Mouse (Mus musculus): ENCODE data around the gene Mier2. TPM values are rescaled to one million over a fixed set of nuclear protein-coding genes. Genes with fewer than 3 reads are reported as not detected.

Gene Mier2
- polyA plus RNA-seq, 1 experiment = 215 TPM

DNA sequence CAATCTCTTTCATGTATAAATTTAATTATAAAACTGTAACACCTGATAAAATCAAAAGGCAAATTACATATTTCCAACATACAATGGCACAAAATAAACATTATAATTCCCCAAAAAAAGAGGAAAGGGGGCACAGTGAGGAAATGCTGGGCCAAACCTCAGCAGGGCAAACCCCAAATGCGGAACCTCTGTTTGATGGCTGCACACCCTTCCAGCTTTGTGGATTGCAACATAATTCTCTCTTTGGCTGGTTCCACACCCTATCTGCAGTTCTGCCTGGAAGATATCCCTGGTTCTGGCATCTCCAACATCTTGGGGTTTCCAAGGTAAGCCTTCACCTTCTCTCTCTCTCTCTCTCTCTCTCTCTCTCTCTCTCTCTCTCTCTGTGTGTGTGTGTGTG is 35.7 kb upstream of the Mier2 start:
- no peaks in the 10 kb centered on the region for H3K4me1 ChIP-seq (replicated peaks; ENCODE audit: control insufficient read depth, insufficient read depth, low read length)
- H3K27me3 ChIP-seq (ENCODE audit: control insufficient read depth, insufficient read depth, low read length) = no peaks in the 10 kb centered on the region
- H3K27ac ChIP-seq (ENCODE audit: control insufficient read depth, insufficient read depth, low read length) = no peak overlapping the region
- no peak for DNase-seq
- 78% methylated on average over 1 of the region's 1 CpGs for WGBS
- no peaks in the 10 kb centered on the region for H3K36me3 ChIP-seq (ENCODE audit: control insufficient read depth, insufficient read depth, low read length)
- no peak overlapping the region for H3K4me3 ChIP-seq (ENCODE audit: control insufficient read depth, insufficient read depth, low read length)
- no peak for TF ChIP-seq POLR2A (IDR thresholded peaks at IDR 0.05; ENCODE audit: control insufficient read depth, extremely low read depth, insufficient read depth, low read length, poor library complexity)
- no peak for TF ChIP-seq CTCF (IDR thresholded peaks at IDR 0.05; ENCODE audit: borderline replicate concordance, control insufficient read depth, extremely low read depth, insufficient read depth, low read length, poor library complexity)

DNA sequence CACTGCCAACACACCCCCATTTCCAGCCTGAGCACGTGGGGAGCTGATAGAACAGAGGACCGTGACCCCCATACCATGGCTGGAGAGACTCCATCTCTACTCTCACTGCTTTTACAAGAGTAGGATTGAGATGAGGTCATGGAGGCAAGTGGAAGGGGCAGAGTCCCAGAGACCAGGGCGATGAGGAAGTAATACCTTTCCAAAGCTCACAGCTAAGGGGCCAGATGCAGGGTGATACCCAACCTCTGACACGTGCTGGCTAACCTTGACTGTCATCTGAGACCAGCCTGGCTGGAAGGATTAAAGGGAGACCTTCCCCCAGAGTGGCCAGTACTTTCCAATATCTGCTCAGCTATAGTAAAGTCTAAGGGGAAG is 32.7 kb upstream of the Mier2 start:
- Histone ChIP-seq H3K27ac (ENCODE audit: control insufficient read depth, insufficient read depth, low read length) (no peak overlapping the region), H3K4me1 (replicated peaks; ENCODE audit: control insufficient read depth, insufficient read depth, low read length) (no peaks in the 10 kb centered on the region), H3K36me3 (ENCODE audit: control insufficient read depth, insufficient read depth, low read length) (no peaks in the 10 kb centered on the region), H3K4me3 (ENCODE audit: control insufficient read depth, insufficient read depth, low read length) (no peak overlapping the region), H3K27me3 (ENCODE audit: control insufficient read depth, insufficient read depth, low read length) (no peaks in the 10 kb centered on the region)
- DNase-seq = no peak
- 46% methylated on average over 4 of the region's 4 CpGs for WGBS
- no peak for TF ChIP-seq CTCF (IDR thresholded peaks at IDR 0.05; ENCODE audit: borderline replicate concordance, control insufficient read depth, extremely low read depth, insufficient read depth, low read length, poor library complexity)
- TF ChIP-seq POLR2A (IDR thresholded peaks at IDR 0.05; ENCODE audit: control insufficient read depth, extremely low read depth, insufficient read depth, low read length, poor library complexity) = no peak

DNA sequence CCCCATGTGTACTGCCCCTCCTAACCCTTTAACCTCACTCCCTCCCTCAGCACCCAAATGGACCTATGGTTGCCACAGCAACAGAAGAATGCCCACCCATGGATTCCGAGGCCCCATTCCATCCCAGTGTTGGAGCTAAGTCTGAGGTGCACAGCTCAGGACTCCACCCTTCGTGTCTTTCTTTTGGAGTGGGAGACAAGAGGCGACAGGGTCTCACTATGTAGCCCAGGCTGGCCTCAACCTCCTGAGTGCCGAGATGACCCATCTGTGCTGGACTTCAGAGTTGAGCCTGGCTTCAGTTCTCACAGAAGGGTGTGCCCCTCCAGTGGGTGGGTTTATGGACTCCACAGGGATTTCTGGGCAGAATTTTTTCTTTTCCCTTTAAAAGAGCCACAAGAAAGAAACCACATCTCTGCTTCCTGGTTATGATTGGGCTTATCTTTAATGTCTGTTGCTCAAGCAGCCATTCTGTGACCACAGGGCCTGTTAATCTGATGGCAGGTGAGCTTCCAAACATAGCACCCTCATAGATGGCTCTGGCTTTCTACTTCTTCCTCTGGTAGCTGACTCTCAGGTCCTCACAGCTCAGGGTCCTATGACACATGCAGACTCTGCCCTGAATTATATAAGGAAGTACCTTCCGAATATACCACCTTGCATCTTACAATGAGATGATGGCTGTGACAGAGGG is 32.2 kb upstream of the Mier2 start, which contains the start of gene Theg:
Gene Theg, minus strand, starts transcription at position 271 of the 691 bp plus-strand sequence.
- H3K27ac ChIP-seq (ENCODE audit: control insufficient read depth, insufficient read depth, low read length) = no peak within 1 kb of the TSS
- no peaks in the 10 kb centered on the region for H3K36me3 ChIP-seq (ENCODE audit: control insufficient read depth, insufficient read depth, low read length)
- no peaks in the 10 kb centered on the region for H3K4me1 ChIP-seq (replicated peaks; ENCODE audit: control insufficient read depth, insufficient read depth, low read length)
- 57% methylated on average over 5 of the region's 5 CpGs for WGBS
- no peak for TF ChIP-seq POLR2A (IDR thresholded peaks at IDR 0.05; ENCODE audit: control insufficient read depth, extremely low read depth, insufficient read depth, low read length, poor library complexity)
- TF ChIP-seq CTCF (IDR thresholded peaks at IDR 0.05; ENCODE audit: borderline replicate concordance, control insufficient read depth, extremely low read depth, insufficient read depth, low read length, poor library complexity) = no peak
- no peak within 1 kb of the TSS for H3K4me3 ChIP-seq (ENCODE audit: control insufficient read depth, insufficient read depth, low read length)
- DNase-seq = no peak
- H3K27me3 ChIP-seq (ENCODE audit: control insufficient read depth, insufficient read depth, low read length) = no peaks in the 10 kb centered on the region

DNA sequence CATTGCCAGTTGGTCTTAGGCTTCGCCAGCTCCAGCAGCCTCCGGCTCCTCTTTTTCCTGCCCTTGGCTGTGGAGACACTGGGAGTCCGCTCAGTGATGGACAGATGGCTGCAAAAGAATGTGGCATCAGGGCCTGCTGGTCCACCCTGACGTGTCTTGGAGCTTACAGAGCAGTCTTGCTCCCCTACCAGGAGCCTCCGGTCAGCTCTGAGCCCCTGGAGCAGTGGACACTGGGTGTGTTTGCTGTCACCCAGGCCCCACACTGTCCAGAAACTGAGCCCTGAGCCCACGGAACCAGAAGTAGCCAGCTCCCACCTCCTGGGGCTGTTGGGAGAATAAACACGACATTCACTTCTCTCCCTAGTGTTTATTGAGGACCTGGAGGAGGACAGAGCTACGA is 31.2 kb upstream of the Mier2 start:
- no peak overlapping the region for H3K27ac ChIP-seq (ENCODE audit: control insufficient read depth, insufficient read depth, low read length)
- no peak for DNase-seq
- WGBS = 88% methylated on average over 8 of the region's 8 CpGs
- H3K4me3 ChIP-seq (ENCODE audit: control insufficient read depth, insufficient read depth, low read length) = no peak overlapping the region
- H3K27me3 ChIP-seq (ENCODE audit: control insufficient read depth, insufficient read depth, low read length) = no peaks in the 10 kb centered on the region
- H3K36me3 ChIP-seq (ENCODE audit: control insufficient read depth, insufficient read depth, low read length) = no peaks in the 10 kb centered on the region
- TF ChIP-seq POLR2A (IDR thresholded peaks at IDR 0.05; ENCODE audit: control insufficient read depth, extremely low read depth, insufficient read depth, low read length, poor library complexity) (no peak), CTCF (IDR thresholded peaks at IDR 0.05; ENCODE audit: borderline replicate concordance, control insufficient read depth, extremely low read depth, insufficient read depth, low read length, poor library complexity) (no peak)
- H3K4me1 ChIP-seq (replicated peaks; ENCODE audit: control insufficient read depth, insufficient read depth, low read length) = no peaks in the 10 kb centered on the region

DNA sequence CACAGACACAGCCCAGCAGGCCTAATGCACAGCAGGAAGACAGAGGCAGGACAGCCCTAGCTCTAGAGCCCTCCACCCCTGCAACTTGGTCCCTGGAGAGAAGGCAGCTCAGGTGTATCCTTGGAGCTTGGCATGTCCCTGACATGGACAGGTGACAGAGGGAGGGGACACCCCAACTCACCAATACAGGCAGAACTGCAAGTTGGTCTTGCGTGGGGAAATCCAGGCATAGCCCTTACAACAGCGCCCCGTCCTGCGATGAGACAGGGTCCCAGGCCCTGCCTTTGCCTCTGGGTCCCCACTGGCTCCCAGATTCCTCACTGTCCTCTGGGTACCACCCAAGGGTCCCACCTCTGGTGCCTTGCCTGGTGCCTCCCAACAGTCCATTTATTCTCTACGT is 30.7 kb upstream of the Mier2 start:
- WGBS = 97% methylated on average over 5 of the region's 5 CpGs
- Histone ChIP-seq H3K36me3 (ENCODE audit: control insufficient read depth, insufficient read depth, low read length) (no peaks in the 10 kb centered on the region), H3K4me1 (replicated peaks; ENCODE audit: control insufficient read depth, insufficient read depth, low read length) (no peaks in the 10 kb centered on the region), H3K27me3 (ENCODE audit: control insufficient read depth, insufficient read depth, low read length) (no peaks in the 10 kb centered on the region), H3K4me3 (ENCODE audit: control insufficient read depth, insufficient read depth, low read length) (no peak overlapping the region), H3K27ac (ENCODE audit: control insufficient read depth, insufficient read depth, low read length) (no peak overlapping the region)
- TF ChIP-seq POLR2A (IDR thresholded peaks at IDR 0.05; ENCODE audit: control insufficient read depth, extremely low read depth, insufficient read depth, low read length, poor library complexity) (no peak), CTCF (IDR thresholded peaks at IDR 0.05; ENCODE audit: borderline replicate concordance, control insufficient read depth, extremely low read depth, insufficient read depth, low read length, poor library complexity) (no peak)
- DNase-seq = no peak

DNA sequence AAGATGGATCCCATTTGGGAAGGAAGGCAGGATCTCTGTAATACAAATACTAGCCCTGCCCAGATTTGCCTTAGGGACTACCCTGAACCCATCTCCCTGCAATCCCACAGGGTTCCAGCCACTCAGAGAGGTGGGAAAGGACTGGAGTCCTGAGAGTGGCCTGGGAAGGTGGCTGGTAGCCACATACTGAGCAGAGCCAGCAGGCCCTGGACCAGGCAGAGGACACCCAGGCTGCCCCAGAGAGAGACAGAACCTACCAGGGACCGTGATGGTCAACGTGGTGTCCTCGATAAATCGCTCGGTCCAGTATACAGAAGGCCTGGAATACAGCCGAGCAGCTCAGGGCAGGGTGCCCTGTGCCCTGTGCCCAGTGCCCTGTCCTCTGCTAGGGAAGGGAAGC is 30.1 kb upstream of the Mier2 start:
- WGBS = 92% methylated on average over 6 of the region's 6 CpGs
- Histone ChIP-seq H3K27ac (ENCODE audit: control insufficient read depth, insufficient read depth, low read length) (no peak overlapping the region), H3K4me1 (replicated peaks; ENCODE audit: control insufficient read depth, insufficient read depth, low read length) (no peaks in the 10 kb centered on the region), H3K27me3 (ENCODE audit: control insufficient read depth, insufficient read depth, low read length) (no peaks in the 10 kb centered on the region), H3K36me3 (ENCODE audit: control insufficient read depth, insufficient read depth, low read length) (no peaks in the 10 kb centered on the region), H3K4me3 (ENCODE audit: control insufficient read depth, insufficient read depth, low read length) (no peak overlapping the region)
- no peak for DNase-seq
- TF ChIP-seq CTCF (IDR thresholded peaks at IDR 0.05; ENCODE audit: borderline replicate concordance, control insufficient read depth, extremely low read depth, insufficient read depth, low read length, poor library complexity) (no peak), POLR2A (IDR thresholded peaks at IDR 0.05; ENCODE audit: control insufficient read depth, extremely low read depth, insufficient read depth, low read length, poor library complexity) (no peak)

DNA sequence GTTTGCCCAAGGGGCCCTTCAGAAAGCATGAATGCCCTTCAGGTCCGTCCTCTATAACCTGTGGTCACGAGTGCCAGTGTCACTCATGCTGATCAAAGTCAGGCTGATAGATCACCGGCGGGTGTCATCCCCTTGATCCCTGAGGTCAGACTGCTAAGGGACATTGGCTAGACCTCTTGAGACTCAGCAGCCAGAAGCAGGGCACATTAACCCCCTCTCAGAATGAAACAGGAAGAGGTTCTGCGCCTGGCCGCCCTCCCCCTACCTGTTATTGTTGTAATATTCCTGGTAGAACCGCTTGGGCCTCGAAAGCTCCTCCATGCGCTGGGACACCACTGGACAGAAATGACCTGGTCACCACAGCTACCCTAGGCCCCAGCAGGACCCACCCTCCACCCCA is 29.4 kb upstream of the Mier2 start:
- Histone ChIP-seq H3K27ac (ENCODE audit: control insufficient read depth, insufficient read depth, low read length) (no peak overlapping the region), H3K36me3 (ENCODE audit: control insufficient read depth, insufficient read depth, low read length) (no peaks in the 10 kb centered on the region), H3K4me3 (ENCODE audit: control insufficient read depth, insufficient read depth, low read length) (no peak overlapping the region), H3K4me1 (replicated peaks; ENCODE audit: control insufficient read depth, insufficient read depth, low read length) (no peaks in the 10 kb centered on the region), H3K27me3 (ENCODE audit: control insufficient read depth, insufficient read depth, low read length) (no peaks in the 10 kb centered on the region)
- DNase-seq = no peak
- no peak for TF ChIP-seq CTCF (IDR thresholded peaks at IDR 0.05; ENCODE audit: borderline replicate concordance, control insufficient read depth, extremely low read depth, insufficient read depth, low read length, poor library complexity)
- TF ChIP-seq POLR2A (IDR thresholded peaks at IDR 0.05; ENCODE audit: control insufficient read depth, extremely low read depth, insufficient read depth, low read length, poor library complexity) = no peak
- 75% methylated on average over 9 of the region's 9 CpGs for WGBS

All from thymus, adult 2 months (tissue).